Mouse (Mus musculus): ENCODE data around the gene Lamtor3. TPM values are rescaled to one million over a fixed set of nuclear protein-coding genes. Genes with fewer than 3 reads are reported as not detected.

Gene Lamtor3
- total RNA-seq, 2 experiments from 2014 or later, result 45.2 to 48.5 TPM

Other genes starting within 250 kb of the Lamtor3 start
- gene Gm21962, start 247.0 kb upstream of the Lamtor3 start, total RNA-seq (2021), result not detected
- gene H2afz, start 54.0 kb upstream of the Lamtor3 start, total RNA-seq (2021), result 10 to 100 TPM; 65.6 to 74.7 TPM
- gene Dnajb14, start 50.8 kb upstream of the Lamtor3 start, total RNA-seq (2021), result 1 to 10 TPM; 6.9 to 7.2 TPM
- gene Dapp1, start 63.0 kb downstream of the Lamtor3 start, total RNA-seq (2021), result 1 to 10 TPM; 1.2 to 1.3 TPM
- gene 1110002E22Rik, start 146.5 kb downstream of the Lamtor3 start, total RNA-seq (2021), result 100 to 1,000 TPM; 112 to 114 TPM
- 1 to 10 TPM; 1.3 to 1.9 TPM for gene Gm5105, start 148.9 kb downstream of the Lamtor3 start, total RNA-seq (2021)
- gene Trmt10a, start 224.9 kb downstream of the Lamtor3 start, total RNA-seq (2021), result 1 to 10 TPM; 1.9 to 2.1 TPM
- 1 to 10 TPM; 1.2 to 1.5 TPM for gene Mttp, start 226.5 kb downstream of the Lamtor3 start, total RNA-seq (2021)

Measured in gastrocnemius, postnatal 36 days (tissue).